Mouse (Mus musculus) spleen, adult 2 months (tissue): Measurements from ENCODE around the gene Tmbim4.

Source experiments
- CTCF ChIP-seq: fragments of 200-500 bp; IDR thresholded peaks from 2 replicates; pipeline ENCODE4 v1.5.1; 2011; ENCODE audit warnings: mild to moderate bottlenecking, inconsistent platforms; ENCODE audit not compliant: insufficient read depth, insufficient read length, insufficient replicate concordance; ENCODE audit errors: extremely low read depth
- POLR2A ChIP-seq: fragments of 200-500 bp; IDR thresholded peaks from 2 replicates; pipeline ENCODE4 v1.6.1; 2011; ENCODE audit warnings: low read depth, low read length, inconsistent platforms

DNA sequence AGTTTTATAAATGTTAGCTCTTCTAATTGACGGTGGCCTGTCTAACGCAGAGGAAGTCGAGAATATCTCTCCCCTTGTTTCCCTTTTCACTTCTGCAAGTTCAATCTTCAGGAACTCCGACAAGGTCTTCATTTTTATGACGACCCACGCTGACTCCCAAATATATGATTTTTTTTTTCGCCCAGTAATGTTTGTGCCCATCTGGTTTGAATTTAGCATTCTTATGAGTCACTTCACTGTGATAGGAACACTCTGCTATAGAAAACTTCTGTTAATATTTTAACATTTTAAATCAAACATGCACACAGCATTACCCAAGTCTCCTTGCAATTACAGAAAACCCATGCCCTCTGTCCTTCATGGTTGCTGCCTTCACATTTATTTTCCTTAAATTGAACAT is 71.9 kb downstream of the Tmbim4 start:
- TF ChIP-seq CTCF (no peak), POLR2A (no peak)
